Mouse (Mus musculus) heart, postnatal 0 days (tissue): ENCODE results near the gene Syne4. TPM values are rescaled to one million over a fixed set of nuclear protein-coding genes. Genes with fewer than 3 reads are reported as not detected.

Experiments used
- ATAC-seq: fragments of 200-750 bp; cut with Nextera tagmentation; 2 replicates; pipeline ENCODE4 v1.8.0; 2017; ENCODE audit warnings: low read depth, moderate number of reproducible peaks, moderate library complexity; ENCODE audit not compliant: insufficient read depth
- DNase-seq: peaks from one replicate; pipeline ENCODE4 v3.0.0-alpha.2; 2016; ENCODE audit warnings: low spot score
- H3K27ac ChIP-seq: fragments of 300-500 bp; sonication (generic); 2 replicates; pipeline ENCODE4 v1.5.1; 2014; ENCODE audit warnings: low read depth, mild to moderate bottlenecking
- H3K27me3 ChIP-seq: fragments of 300-500 bp; sonication (generic); 2 replicates; pipeline ENCODE4 v1.6.1; 2014; ENCODE audit warnings: low read length, mixed read lengths; ENCODE audit not compliant: control insufficient read depth, insufficient read depth
- H3K36me3 ChIP-seq: fragments of 300-500 bp; sonication (generic); replicated peaks from 2 replicates; pipeline ENCODE4 v1.6.1; 2014; ENCODE audit warnings: low read length, mixed read lengths; ENCODE audit not compliant: control insufficient read depth, insufficient read depth
- H3K4me1 ChIP-seq: fragments of 300-500 bp; sonication (generic); 2 replicates; pipeline ENCODE4 v1.6.1; 2014; ENCODE audit warnings: antibody characterized with exemption; ENCODE audit not compliant: control insufficient read depth, insufficient read depth
- H3K4me2 ChIP-seq: fragments of 300-500 bp; sonication (generic); 2 replicates; pipeline ENCODE4 v1.6.1; 2014; ENCODE audit warnings: low read depth, mild to moderate bottlenecking, low read length, moderate library complexity
- H3K4me3 ChIP-seq: fragments of 300-500 bp; sonication (generic); 2 replicates; pipeline ENCODE4 v1.5.1; 2014; ENCODE audit warnings: low read depth, low read length
- H3K9ac ChIP-seq: fragments of 300-500 bp; sonication (generic); replicated peaks from 2 replicates; pipeline ENCODE4 v1.6.1; 2014; ENCODE audit warnings: low read depth, low read length, mixed read lengths
- H3K9me3 ChIP-seq: fragments of 300-500 bp; sonication (generic); replicated peaks from 2 replicates; pipeline ENCODE4 v1.6.1; 2016; ENCODE audit warnings: low read length; ENCODE audit not compliant: control insufficient read depth
- CTCF ChIP-seq: IDR thresholded peaks from 2 replicates; pipeline ENCODE4 v1.5.1; 2016; ENCODE audit warnings: antibody characterized with exemption, control low read depth, low read depth
- EP300 ChIP-seq: IDR thresholded peaks from 2 replicates; pipeline ENCODE4 v1.6.1; 2016; ENCODE audit warnings: antibody characterized with exemption, low read depth
- WGBS: fragments of 180-500 bp; shearing (Covaris S2); extraction: QIAGEN DNeasy Blood & Tissue Kit; methylation state at CpG from one replicate; pipeline ENCODE4 v1.1.7; 2014; 5-methylcytosine and 5-hydroxymethylcytosine counted together
- polyA plus RNA-seq: library from polyadenylated mRNA; unstranded; fragments of >200 nt; fragmentation: Nextera tagmentation; extraction: Ambion mirVana; gene quantifications from 2 replicates; pipeline ENCODE4 v1.2.1, GENCODE M21; 2015
- total RNA-seq: library from RNA; depleted of rRNA; stranded (reverse); fragments of >200 nt; gene quantifications from 2 replicates; pipeline ENCODE4 v1.2.3, GENCODE M21; 2014; ENCODE audit warnings: low replicate concordance

The Syne4 gene
- total and polyA plus RNA-seq, 2 experiments from 2014 or later, result 0.34 to 1.6 TPM

DNA sequence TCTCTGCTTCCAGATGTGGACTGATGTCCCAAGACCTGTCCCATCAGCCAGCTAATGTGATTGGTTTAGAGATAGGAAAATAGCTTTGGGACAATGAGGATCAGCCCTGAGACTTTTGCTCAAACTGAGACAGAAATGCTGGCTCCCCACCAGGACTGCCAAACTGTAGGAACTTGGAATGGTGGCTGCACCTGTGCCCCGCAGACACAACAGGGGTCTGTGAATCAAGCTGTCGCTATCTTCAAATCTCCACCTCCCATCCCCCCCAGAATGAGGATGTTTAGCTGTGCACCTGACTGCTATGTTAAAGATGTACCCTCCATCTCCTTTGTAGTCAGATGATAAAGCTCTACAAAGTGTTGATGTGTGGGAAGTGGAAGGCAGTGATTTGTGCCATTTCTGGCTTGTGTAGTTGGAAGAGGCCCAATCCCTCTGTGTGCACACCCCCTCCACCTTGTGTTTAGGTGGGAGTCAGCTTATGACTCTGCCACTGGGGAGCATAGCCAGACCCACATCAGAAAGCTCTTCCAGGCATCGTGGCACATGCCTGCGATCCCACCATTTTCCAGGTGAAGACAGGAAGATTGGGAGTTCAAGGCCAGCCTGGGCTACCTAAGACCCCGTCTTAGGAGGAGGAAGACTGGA is 9.8 kb downstream of the Syne4 start:
- ATAC-seq (no peak), DNase-seq (no peak)
- H3K4me2 ChIP-seq, result no peak overlapping the region
- TF ChIP-seq EP300 (no peak), CTCF (no peak)
- no peak overlapping the region for H3K4me3 ChIP-seq
- peaks cover 11% of the 10 kb centered on the region for H3K4me1 ChIP-seq
- no peaks in the 10 kb centered on the region for H3K9me3 ChIP-seq
- no peak overlapping the region for H3K9ac ChIP-seq
- WGBS, result 68% methylated on average over 5 of the region's 5 CpGs
- no peak overlapping the region for H3K27ac ChIP-seq
- no peaks in the 10 kb centered on the region for H3K27me3 ChIP-seq
- H3K36me3 ChIP-seq, result no peaks in the 10 kb centered on the region

DNA sequence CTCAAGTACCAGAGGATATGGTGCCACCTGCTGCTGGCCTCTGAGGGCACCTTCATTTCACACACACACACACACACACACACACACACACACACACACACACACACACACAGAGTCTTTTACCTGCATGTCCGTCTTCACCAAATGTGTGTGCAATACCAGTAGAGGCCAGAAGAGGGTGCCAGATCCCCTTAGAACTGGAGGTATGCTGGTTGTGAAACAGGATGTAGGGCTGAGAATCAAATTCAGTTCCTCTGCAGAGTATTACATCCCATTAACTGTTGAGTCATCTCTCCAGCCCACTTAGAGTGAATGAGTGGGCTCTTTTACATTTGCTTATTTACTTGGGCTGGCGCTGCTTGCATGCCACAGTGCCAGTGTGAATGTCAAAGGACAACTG is 10.8 kb downstream of the Syne4 start:
- Histone ChIP-seq H3K4me1 (peaks cover 11% of the 10 kb centered on the region), H3K27ac (no peak overlapping the region), H3K36me3 (no peaks in the 10 kb centered on the region), H3K4me3 (no peak overlapping the region), H3K27me3 (no peaks in the 10 kb centered on the region), H3K9me3 (no peaks in the 10 kb centered on the region), H3K4me2 (no peak overlapping the region), H3K9ac (no peak overlapping the region)
- ATAC-seq (no peak), DNase-seq (no peak)
- TF ChIP-seq EP300 (no peak), CTCF (peak; percentile 41)
- WGBS, result 52% methylated on average over 2 of the region's 2 CpGs

DNA sequence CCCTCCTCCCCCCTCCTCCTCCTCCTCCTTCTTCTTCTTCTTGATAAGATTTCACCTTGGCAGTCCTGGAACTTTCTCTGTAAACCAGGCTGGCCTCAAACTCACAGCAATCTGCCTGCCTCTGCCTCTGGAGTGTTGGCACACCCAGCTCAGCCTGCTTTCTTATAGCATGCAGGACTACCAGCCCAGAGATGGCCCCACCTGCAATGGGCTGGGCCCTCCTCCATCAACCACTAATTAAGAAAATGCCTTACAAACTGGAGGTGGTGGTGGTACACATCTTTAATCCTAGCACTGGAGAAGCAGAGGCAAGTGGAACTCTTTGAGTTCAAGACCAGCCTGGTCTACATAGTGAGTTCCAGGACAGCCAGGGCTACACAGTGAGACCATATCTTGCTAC is 11.8 kb downstream of the Syne4 start:
- Histone ChIP-seq H3K27me3 (no peaks in the 10 kb centered on the region), H3K4me2 (no peak overlapping the region), H3K4me1 (peaks cover 8% of the 10 kb centered on the region; the same call in 1 of the 2 replicates), H3K27ac (no peak overlapping the region), H3K9ac (no peak overlapping the region), H3K4me3 (no peak overlapping the region), H3K36me3 (no peaks in the 10 kb centered on the region), H3K9me3 (no peaks in the 10 kb centered on the region)
- ATAC-seq, result no peak
- no peak for DNase-seq
- TF ChIP-seq EP300, result no peak
- no peak for TF ChIP-seq CTCF

DNA sequence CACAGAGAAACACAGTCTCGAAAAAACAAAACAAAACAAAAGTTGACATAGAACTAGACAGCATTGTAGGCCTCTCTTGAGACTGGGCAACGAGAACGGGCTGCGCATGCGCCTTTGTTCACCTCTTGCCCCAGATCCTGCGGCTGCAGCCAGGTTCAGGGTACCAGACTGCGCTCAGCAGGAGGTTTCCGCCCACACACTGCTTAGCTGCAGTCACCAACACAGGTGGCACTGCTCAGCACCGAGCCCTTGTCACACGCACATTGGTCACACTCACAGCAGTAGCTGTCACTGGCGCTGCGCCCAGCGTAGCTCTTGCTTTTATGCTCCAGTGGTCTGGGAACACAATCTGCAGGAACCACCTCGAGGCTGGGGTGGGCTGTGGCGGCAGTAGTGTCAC is 12.5 kb downstream of the Syne4 start:
- Histone ChIP-seq H3K4me1 (peaks cover 14% of the 10 kb centered on the region; the same call in 1 of the 2 replicates), H3K9me3 (no peaks in the 10 kb centered on the region), H3K9ac (no peak overlapping the region), H3K27ac (no peak overlapping the region), H3K27me3 (no peaks in the 10 kb centered on the region), H3K4me3 (no peak overlapping the region), H3K36me3 (no peaks in the 10 kb centered on the region), H3K4me2 (no peak overlapping the region)
- 41% methylated on average over 15 of the region's 15 CpGs for WGBS
- DNase-seq, result no peak
- TF ChIP-seq EP300 (no peak), CTCF (no peak)
- ATAC-seq, result no peak; the same call in 1 of the 2 replicates

DNA sequence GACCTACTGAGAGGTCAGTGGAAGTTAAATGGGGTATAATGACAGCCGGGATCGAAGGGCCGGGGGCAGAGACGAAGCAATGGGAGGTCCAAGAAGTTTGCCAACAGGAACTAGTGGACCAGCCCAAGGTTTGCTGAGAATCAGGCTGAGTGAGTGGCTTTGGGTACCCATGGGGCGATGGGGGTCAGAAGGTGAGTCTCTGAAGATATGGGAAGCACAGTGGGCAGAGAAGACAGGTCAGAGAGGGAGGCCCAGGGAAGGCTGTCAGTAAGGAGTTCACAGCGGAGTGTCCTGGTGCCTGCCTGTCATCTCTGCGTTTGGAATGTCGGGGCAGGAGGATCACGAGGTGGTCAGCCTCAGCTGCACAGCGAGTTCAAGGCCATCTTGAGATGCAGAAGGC is 13.8 kb downstream of the Syne4 start:
- no peak for ATAC-seq
- Histone ChIP-seq H3K9me3 (no peaks in the 10 kb centered on the region), H3K4me2 (no peak overlapping the region), H3K9ac (no peak overlapping the region), H3K27ac (no peak overlapping the region), H3K4me1 (peaks cover 19% of the 10 kb centered on the region; the same call in 1 of the 2 replicates), H3K27me3 (no peaks in the 10 kb centered on the region), H3K4me3 (no peak overlapping the region), H3K36me3 (no peaks in the 10 kb centered on the region)
- TF ChIP-seq EP300 (no peak), CTCF (no peak)
- 54% methylated on average over 10 of the region's 10 CpGs for WGBS
- DNase-seq, result no peak

DNA sequence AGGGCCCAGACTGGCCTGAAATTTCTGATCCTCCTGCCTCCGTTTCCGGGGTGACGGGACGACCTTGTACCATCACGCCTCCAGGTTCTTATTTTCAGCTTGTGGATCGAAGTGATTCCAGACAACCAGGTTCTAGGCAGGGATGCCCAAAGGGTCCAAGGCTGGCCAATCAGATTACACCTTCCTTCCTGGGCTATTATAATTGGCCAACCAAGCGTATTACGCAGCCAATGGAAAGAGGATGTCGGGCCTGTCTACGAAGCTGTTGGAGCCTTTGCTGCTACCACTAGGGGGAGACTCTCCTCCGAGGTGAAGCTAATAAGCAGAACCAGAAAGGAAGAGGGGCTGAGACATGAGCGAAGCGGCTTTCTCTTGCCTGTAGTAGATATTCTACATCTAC is 17.3 kb downstream of the Syne4 start:
- DNase-seq (peak; percentile 81), ATAC-seq (peak; percentile 69)
- Histone ChIP-seq H3K4me2 (peak overlapping the region; percentile 34), H3K9ac (no peak overlapping the region), H3K27me3 (peaks cover 10% of the 10 kb centered on the region), H3K4me1 (peaks cover 26% of the 10 kb centered on the region), H3K27ac (no peak overlapping the region), H3K9me3 (no peaks in the 10 kb centered on the region), H3K4me3 (0 out of 2 replicates have a peak overlapping the region, but pooled peaks have one; percentile 1), H3K36me3 (no peaks in the 10 kb centered on the region)
- TF ChIP-seq EP300 (no peak), CTCF (peak; percentile 82)
- WGBS, result 15% methylated on average over 13 of the region's 13 CpGs
